Mouse (Mus musculus) lung, postnatal 0 days (tissue): ENCODE data around the gene Zfp658.

Source experiments
- CTCF ChIP-seq: IDR thresholded peaks from 2 replicates; pipeline ENCODE4 v1.5.1; 2016; ENCODE audit warnings: antibody characterized with exemption, mild to moderate bottlenecking
- EP300 ChIP-seq: IDR thresholded peaks from 2 replicates; pipeline ENCODE4 v1.6.1; 2016; ENCODE audit warnings: antibody characterized with exemption, mild to moderate bottlenecking, control low read depth

- TF ChIP-seq CTCF, result no peak
- TF ChIP-seq EP300, result peak; percentile 22; the same call in 1 of the 2 replicates
Measured at GRCm38 (mm10) chr7:43556901-43557300, 5.2 kb upstream of the Zfp658 start.
